Mouse (Mus musculus) bone marrow, adult 2 months (tissue): ENCODE measurements at regions not wholly inside any gene's neighbourhood (a gene's known extent, or its start where the extent isn't known, plus 50 kb on each side); places are given as distances from the start of the nearest gene placed in this dataset.

ENCODE experiments used
- H3K27ac ChIP-seq: fragments of 200-500 bp; 2 replicates; pipeline ENCODE4 v1.5.1; 2012; ENCODE audit warnings: low read depth, mild to moderate bottlenecking, control low read depth, inconsistent platforms, low read length; ENCODE audit not compliant: control insufficient read depth, poor library complexity, insufficient read depth
- H3K4me1 ChIP-seq: fragments of 200-500 bp; 2 replicates; pipeline ENCODE4 v1.6.1; 2011; ENCODE audit warnings: low read length; ENCODE audit not compliant: control insufficient read depth, insufficient read depth
- H3K4me3 ChIP-seq: fragments of 200-500 bp; replicated peaks from 2 replicates; pipeline ENCODE3; 2011; ENCODE audit warnings: mild to moderate bottlenecking, low read depth, low read length, control low read depth; ENCODE audit not compliant: control insufficient read depth
- CTCF ChIP-seq: fragments of 200-500 bp; IDR thresholded peaks from 2 replicates; pipeline ENCODE4 v1.5.1; 2011; ENCODE audit warnings: low read length, control low read depth; ENCODE audit not compliant: control insufficient read depth, insufficient read depth
- POLR2A ChIP-seq: fragments of 200-500 bp; IDR thresholded peaks from 2 replicates; pipeline ENCODE4 v1.6.1; 2011; ENCODE audit warnings: low read depth, mild to moderate bottlenecking, control low read depth, low read length, borderline replicate concordance; ENCODE audit not compliant: control insufficient read depth
- WGBS: fragments of 180-500 bp; shearing (Covaris S2); methylation state at CpG from one replicate; pipeline ENCODE4 v1.1.7; 2018; 5-methylcytosine and 5-hydroxymethylcytosine counted together

GRCm38 (mm10) chr6:99927933-99928555 is 201.9 kb upstream of the Prok2 start:
- H3K4me1 ChIP-seq = no peaks in the 10 kb centered on the region
- H3K27ac ChIP-seq = no peak overlapping the region
- no peak for TF ChIP-seq CTCF
- no peak for TF ChIP-seq POLR2A
- WGBS = 76% methylated on average over 10 of the region's 10 CpGs
- no peak overlapping the region for H3K4me3 ChIP-seq

- TF ChIP-seq POLR2A = no peak
- no peak for TF ChIP-seq CTCF
- H3K27ac ChIP-seq = no peak overlapping the region
- H3K4me1 ChIP-seq = no peaks in the 10 kb centered on the region
- WGBS = 64% methylated on average over 8 of the region's 8 CpGs
- H3K4me3 ChIP-seq = no peak overlapping the region
These were observed 198.0 kb upstream of the Prok2 start for GRCm38 (mm10) chr6:99924181-99924580.

- WGBS = 87% methylated on average over 5 of the region's 5 CpGs
- TF ChIP-seq CTCF (no peak), POLR2A (no peak)
- Histone ChIP-seq H3K27ac (no peak overlapping the region), H3K4me1 (no peaks in the 10 kb centered on the region), H3K4me3 (no peak overlapping the region)
These were observed 195.8 kb upstream of the Prok2 start for GRCm38 (mm10) chr6:99921966-99922365.

GRCm38 (mm10) chr6:99919816-99920562 is 193.8 kb upstream of the Prok2 start:
- WGBS = 80% methylated on average over 7 of the region's 7 CpGs
- Histone ChIP-seq H3K4me3 (no peak overlapping the region), H3K4me1 (no peaks in the 10 kb centered on the region), H3K27ac (no peak overlapping the region)
- TF ChIP-seq POLR2A (no peak), CTCF (no peak)

- Histone ChIP-seq H3K4me1 (no peaks in the 10 kb centered on the region), H3K27ac (no peak overlapping the region), H3K4me3 (no peak overlapping the region)
- WGBS = 78% methylated on average over 3 of the region's 3 CpGs
- TF ChIP-seq POLR2A (no peak), CTCF (no peak)
These were observed 192.2 kb upstream of the Prok2 start for GRCm38 (mm10) chr6:99918351-99918750.

GRCm38 (mm10) chr6:99909921-99910320 is 183.7 kb upstream of the Prok2 start:
- WGBS = 5% methylated on average over 7 of the region's 7 CpGs
- H3K27ac ChIP-seq = no peak overlapping the region
- TF ChIP-seq CTCF (no peak), POLR2A (no peak)
- no peak overlapping the region for H3K4me3 ChIP-seq
- no peaks in the 10 kb centered on the region for H3K4me1 ChIP-seq

- WGBS = 12% methylated on average over 7 of the region's 7 CpGs
- Histone ChIP-seq H3K4me1 (no peaks in the 10 kb centered on the region), H3K4me3 (no peak overlapping the region), H3K27ac (no peak overlapping the region)
- TF ChIP-seq CTCF (no peak), POLR2A (no peak)
These were observed 183.3 kb upstream of the Prok2 start for GRCm38 (mm10) chr6:99909459-99909858.

GRCm38 (mm10) chr6:99908066-99908465 is 181.9 kb upstream of the Prok2 start:
- 83% methylated on average over 3 of the region's 3 CpGs for WGBS

GRCm38 (mm10) chr6:99905194-99905593 is 179.0 kb upstream of the Prok2 start:
- 64% methylated on average over 5 of the region's 5 CpGs for WGBS
- TF ChIP-seq POLR2A (no peak), CTCF (no peak)

More at GRCm38 (mm10) chr6:99908066-99908465, 181.9 kb upstream of the Prok2 start:
- H3K4me1 ChIP-seq = no peaks in the 10 kb centered on the region
- no peak for TF ChIP-seq CTCF
- H3K27ac ChIP-seq = no peak overlapping the region
- H3K4me3 ChIP-seq = no peak overlapping the region

More at GRCm38 (mm10) chr6:99905194-99905593, 179.0 kb upstream of the Prok2 start:
- H3K4me1 ChIP-seq = no peaks in the 10 kb centered on the region; the same call in 1 of the 2 replicates
- no peak overlapping the region for H3K27ac ChIP-seq
- no peak overlapping the region for H3K4me3 ChIP-seq
